Mouse (Mus musculus): Measurements from ENCODE around the gene Fgfr2.

DNA sequence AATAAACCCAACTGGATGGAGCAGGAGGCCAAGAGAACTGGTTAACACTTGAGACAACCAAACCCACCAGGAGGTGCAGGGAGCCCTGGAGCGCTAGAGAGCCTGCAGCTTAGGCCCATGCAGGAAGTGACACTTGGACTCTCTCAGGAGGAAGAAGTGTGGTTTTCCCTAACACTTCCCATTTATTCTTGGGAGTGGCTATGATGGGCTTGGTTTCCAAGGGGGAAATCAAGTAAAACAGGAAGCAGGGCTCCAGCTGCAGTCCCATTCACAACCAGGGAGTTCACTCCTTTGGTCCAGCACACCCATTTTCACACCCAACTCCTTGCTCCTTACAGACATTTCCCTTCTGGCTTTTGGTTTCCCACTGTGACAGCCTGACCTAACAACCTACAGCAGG is 44.2 kb downstream of the Fgfr2 start:
- TF ChIP-seq CTCF (IDR thresholded peaks at IDR 0.05; ENCODE audit: borderline replicate concordance, insufficient read depth, low read length), result no peak
- no peak for TF ChIP-seq POLR2A (IDR thresholded peaks at IDR 0.05; ENCODE audit: low read depth, low read length)
